Mouse (Mus musculus) c-Kit-positive CD71-negative TER-119-negative erythroid progenitor cells, embryonic 14.5 days (primary cell): ENCODE results near the gene Mfap5.
"Not testable (repeated sequence)": the region's sequence is repeated elsewhere in the genome, so short reads cannot be mapped to it uniquely, and the experiment has no call there.

ENCODE experiments used
- DNase-seq: peaks from one replicate; pipeline ENCODE4 v3.0.0-alpha.2; 2013; ENCODE audit warnings: low read depth

Mfap5 gene

GRCm38 (mm10) chr6:122512914-122513878, 7.6 kb downstream of the Mfap5 start:
- no peak for DNase-seq

GRCm38 (mm10) chr6:122514312-122514711, 8.7 kb downstream of the Mfap5 start:
- no peak for DNase-seq

DNA sequence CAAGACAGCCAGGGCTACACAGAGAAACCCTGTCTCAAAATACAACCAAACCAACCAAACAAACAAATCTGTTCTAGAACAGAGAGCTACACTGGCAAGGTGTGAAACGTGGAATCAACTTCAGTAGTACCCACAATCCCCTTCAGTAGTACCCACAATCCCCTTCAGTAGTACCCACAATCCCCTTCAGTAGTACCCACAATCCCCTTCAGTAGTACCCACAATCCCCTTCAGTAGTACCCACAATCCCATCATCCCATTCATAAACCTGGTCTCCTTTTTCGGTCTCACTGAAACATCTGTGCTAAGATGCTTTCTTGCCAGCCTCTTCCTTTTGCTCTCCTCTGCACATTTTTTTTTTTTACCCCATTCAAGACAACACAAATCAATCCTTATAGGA, 10.1 kb downstream of the Mfap5 start:
- DNase-seq: not testable (repeated sequence)

DNA sequence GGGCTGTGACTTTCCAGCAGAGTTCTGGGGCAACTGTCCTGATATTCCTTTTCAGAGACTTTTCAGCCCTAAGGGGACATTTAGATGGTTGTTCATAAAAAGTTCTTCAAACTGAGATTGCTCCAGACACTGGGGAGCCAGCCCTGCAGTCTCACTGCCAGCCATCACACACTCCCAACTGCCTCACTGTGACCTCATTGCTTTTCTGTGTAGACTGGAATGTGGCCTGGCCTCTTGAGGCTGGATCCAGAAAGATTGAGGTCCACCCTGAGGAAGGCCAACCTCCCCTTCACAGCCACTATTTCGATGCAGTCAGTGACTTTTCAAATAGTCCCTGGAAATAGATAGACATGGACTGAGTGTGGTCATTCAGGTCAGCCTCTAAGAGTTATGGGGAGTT, 12.0 kb downstream of the Mfap5 start:
- no peak for DNase-seq

DNA sequence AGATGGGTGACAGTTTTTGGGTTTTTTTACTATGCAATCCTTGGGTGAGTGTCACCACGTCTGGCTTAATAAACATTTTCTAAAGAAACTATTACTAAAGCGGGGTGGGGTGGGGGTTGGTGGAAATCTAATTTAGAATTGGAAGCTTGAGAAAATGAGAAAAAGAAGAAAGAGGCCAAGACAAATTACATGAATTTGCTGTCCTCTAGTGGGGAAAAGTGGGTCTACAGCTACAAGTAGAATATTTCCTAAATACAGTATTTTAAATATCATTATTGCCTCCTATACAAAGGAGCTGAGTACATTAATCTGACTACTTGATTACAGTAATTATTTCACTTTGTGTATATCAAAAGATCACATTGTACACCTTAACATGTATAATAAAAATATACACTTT, 13.7 kb downstream of the Mfap5 start:
- DNase-seq: no peak

DNA sequence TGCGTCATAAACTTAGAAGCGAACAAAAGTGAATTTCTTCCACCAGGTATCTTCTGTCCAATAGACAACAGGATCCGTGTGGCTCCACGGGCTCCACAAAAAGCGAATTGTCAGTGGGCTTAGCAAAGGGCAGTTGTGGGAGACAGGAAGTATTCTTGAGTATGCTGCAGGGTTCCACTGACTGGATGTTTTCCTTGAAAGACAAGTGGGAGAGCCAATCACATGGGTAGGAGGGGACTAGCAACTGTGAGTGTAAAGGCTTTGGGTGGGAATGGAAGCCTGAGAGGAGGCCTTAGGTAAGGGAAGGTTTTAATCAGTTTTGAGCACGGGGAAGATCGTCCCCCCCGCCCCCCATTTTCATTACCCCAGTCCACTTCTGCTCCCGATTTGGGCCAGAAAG, 16.9 kb downstream of the Mfap5 start:
- no peak for DNase-seq

GRCm38 (mm10) chr6:122523289-122523688, 17.6 kb downstream of the Mfap5 start:
- DNase-seq: no peak

DNA sequence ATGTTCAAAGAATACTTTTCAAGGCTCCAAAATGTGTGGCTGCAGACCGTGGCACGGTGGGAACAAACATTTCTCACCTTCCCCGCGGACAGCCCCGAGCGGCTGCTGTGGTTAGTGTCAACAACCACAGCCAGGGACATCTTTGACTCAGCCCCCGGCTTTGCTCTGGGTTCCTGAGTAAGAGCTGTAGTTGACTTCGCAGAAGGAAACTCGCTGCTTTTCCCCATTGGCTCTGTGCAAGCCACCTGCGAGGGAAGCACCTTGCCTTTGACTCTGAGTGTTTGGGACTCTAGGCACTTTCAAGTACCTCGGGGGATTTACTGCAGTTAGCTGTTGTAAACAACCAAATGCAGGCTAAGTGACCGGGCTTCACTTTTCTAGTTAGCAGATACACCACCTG, 22.0 kb downstream of the Mfap5 start:
- DNase-seq: no peak

- no peak for DNase-seq
These were observed 22.5 kb downstream of the Mfap5 start for GRCm38 (mm10) chr6:122528136-122528535.

DNA sequence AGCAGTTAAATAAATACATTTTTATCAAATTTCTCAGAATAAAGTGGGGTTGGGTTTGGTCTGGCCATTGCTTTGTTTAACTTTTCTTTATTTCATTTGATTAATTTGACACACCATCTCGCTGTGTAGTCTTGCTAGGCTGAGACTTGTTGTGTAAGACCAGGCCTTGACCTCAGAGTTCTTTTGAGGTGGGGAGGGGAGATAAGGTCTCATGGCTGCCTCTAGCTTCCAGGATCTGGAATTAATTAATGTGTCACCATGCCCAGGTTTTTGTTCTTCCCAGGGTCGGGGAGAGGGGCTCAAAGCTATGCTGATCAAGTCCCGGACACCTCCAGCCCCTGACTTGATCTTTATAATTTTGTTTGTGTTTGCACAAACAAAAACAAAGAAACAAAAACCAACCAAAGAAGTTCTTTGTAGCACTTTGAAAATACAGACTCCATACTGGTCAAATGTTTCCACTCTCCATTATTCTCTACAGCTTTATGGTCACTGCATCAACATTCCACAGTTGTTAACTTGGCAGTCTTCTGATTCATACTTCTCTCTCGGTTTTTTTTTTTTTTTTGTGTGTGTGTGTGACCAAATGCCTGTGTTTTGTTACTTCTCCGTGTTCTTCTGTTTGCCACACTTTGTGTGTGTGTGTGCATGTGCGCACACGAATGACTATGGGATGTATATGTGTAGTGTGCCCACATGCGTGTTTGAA, 26.0 kb downstream of the Mfap5 start:
- DNase-seq: no peak

- DNase-seq: no peak
These were observed 27.2 kb downstream of the Mfap5 start for GRCm38 (mm10) chr6:122532883-122533302.

DNA sequence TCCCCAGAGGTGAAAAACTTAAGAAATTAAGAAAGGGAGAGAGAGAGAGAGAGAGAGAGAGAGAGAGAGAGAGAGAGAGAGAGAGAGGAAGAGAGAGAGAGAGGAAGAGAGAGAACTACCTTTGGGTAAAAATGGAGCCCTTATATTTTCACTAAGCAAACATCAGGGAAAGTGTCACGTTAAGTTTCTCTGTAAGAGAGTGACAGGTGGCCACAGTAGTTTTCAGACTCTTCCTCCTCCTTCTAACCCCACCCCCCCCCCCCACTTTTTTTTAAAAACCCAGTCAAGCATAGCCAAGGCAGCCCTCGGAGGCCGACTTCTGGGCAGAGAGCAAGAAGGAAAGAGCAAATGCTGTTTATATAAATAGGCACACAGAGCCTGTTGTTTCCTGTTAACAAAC, 28.4 kb downstream of the Mfap5 start:
- no peak for DNase-seq

DNA sequence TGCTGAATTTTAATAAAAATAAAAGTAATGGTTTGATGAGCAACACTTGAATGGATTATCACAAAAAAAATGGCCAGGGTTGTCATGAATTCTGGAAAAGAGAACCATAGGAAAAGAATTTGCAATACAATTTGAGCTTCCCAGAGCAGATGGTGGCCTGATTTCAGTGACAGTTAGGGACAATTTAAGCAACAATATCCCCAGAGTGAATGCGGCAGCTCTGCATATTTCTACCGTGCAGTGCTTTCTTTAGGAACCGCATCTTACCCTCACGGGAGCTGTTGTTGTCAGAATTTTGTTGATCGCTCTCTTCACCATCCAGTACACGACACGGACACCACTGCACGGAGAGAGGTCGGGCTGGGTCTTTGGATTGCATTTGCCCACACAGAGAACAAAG, 33.9 kb downstream of the Mfap5 start:
- no peak for DNase-seq

GRCm38 (mm10) chr6:122542459-122542858, 36.8 kb downstream of the Mfap5 start:
- DNase-seq: not testable (repeated sequence)

- DNase-seq: no peak
These were observed 37.9 kb downstream of the Mfap5 start for GRCm38 (mm10) chr6:122543574-122543973.

GRCm38 (mm10) chr6:122544672-122545071, 39.0 kb downstream of the Mfap5 start:
- DNase-seq: no peak

GRCm38 (mm10) chr6:122545289-122545882, 39.7 kb downstream of the Mfap5 start:
- no peak for DNase-seq

- DNase-seq: no peak
These were observed 40.3 kb downstream of the Mfap5 start for GRCm38 (mm10) chr6:122545948-122546347.

- DNase-seq: no peak
These were observed 48.0 kb downstream of the Mfap5 start, which contains the start of gene Aicda for GRCm38 (mm10) chr6:122553606-122554005. Gene Aicda, plus strand, starts transcription at chr6:122553801.

DNA sequence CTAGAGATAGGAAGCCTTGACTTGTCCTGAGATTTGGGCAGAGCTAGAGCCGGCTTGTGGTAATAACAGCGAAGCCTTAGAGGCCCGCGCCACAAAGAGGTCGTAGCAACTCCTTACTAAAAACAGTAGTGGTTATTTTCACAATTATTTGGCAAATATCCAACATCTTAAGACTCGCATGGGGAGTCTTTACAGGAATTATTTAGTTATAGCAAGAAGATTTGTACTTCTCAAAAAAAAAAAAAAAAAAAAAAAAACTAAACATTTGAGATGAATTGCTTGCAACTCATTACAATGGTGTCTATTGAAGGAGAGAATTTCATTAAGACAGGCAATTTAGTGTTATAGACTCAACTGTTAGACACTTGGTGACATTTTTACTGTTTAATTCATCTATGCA, 48.5 kb downstream of the Mfap5 start:
- DNase-seq: no peak

GRCm38 (mm10) chr6:122555266-122555665, 49.6 kb downstream of the Mfap5 start:
- DNase-seq: no peak

DNA sequence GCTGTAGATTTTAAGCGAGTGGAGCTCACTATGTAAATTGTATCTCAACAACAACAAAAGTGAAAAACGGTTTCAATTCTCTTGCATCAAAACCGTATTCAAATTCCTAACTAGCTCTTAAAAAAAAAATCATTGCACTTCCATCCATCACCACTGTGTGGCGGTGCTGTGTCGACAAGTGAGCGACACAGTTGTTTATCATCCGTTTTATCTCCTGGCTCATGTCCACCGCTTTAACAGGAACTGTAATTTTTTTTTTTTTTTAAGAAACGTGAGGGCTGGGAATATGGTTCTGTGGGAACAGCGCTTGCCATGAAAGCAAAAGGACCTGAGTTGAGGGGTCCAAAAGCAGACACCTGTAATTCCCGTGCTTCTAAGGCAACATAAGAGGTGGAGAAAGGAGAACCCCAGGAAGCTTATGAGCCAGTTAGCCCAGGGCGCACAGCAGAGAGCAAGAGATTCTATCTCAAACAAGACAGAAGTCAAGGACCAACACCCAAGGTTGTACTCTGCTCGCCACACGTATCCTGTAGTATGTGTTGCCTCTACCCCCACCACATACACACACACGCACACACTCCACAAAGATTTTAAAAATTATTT, 51.4 kb downstream of the Mfap5 start:
- DNase-seq: peak; percentile 39
